Mouse (Mus musculus): Measurements from ENCODE around the gene Rbfox3. TPM values are rescaled to one million over a fixed set of nuclear protein-coding genes. Genes with fewer than 3 reads are reported as not detected.
A peak's percentile ranks its signal among the peaks of the same experiment; 100 is the strongest.

The Rbfox3 gene
- polyA plus RNA-seq, 1 experiment = 108 TPM

GRCm38 (mm10) chr11:118832793-118833481, 78.5 kb downstream of the Rbfox3 start:
- DNase-seq (ENCODE audit: extremely low spot score in 1 of 2, low spot score in 1 of 2) = no peak

DNA sequence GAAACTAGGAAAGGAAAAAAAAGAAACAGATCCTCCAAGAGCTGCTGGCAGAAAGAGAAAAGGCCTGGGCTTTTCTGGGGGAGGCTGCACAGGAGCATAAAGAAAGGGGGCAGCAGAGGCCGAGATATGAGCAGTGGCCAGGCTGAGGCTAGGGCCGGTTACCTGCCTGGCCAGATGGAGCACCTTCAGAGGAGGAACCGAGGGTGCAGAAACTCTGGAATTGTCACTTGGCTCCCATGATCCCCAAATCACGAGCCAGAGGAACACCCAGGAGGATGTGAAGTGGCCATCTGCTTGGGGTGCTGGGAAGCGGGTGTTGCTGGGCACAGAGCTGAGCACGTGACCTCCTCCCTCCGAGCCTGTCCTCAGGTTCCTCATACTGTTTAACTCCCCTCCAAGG, 79.7 kb downstream of the Rbfox3 start:
- no peak for DNase-seq (ENCODE audit: extremely low spot score in 1 of 2, low spot score in 1 of 2)

GRCm38 (mm10) chr11:118825280-118826094, 85.9 kb downstream of the Rbfox3 start:
- DNase-seq (ENCODE audit: extremely low spot score in 1 of 2, low spot score in 1 of 2) = no peak

DNA sequence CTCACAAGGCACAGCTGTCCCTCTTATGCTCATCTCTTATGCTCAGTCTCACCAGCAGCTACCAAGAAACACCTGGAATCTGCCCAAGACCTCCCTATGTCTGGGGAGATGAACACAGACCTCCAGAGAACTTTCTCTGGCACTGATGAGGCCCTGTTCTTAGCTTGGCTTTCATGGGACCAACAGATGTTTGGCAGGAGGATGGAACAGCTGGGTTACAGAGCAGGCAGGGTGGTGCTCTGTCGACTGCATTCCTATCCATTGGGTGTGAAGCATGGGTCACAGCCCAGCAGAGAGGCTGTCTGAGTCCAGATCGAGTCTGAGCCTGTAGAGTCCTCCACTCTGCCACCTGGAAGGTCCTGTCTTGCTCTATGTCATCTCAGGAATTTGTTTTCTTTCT, 90.0 kb downstream of the Rbfox3 start:
- no peak for DNase-seq (ENCODE audit: extremely low spot score in 1 of 2, low spot score in 1 of 2)

GRCm38 (mm10) chr11:118818528-118818927, 92.9 kb downstream of the Rbfox3 start:
- no peak for DNase-seq (ENCODE audit: extremely low spot score in 1 of 2, low spot score in 1 of 2)

DNA sequence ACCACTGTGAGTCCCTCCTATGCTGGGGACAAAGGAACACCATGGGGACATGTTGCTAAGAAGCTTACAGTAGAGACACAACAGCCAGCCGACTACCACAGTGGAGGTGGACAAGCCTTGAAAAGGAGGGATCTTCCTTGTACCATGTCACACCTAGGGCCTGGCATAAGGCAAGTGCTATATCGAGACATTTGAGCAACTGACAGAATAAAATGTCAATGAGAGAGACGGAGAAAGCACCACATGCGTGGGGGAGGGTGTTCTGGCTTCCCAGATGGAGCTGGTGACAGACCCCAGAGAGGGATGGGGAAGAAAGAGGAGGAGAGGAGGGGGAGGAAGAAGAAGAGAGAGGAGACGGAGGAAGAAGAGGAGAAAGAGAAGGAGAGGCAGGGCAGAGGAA, 96.3 kb downstream of the Rbfox3 start:
- peak; percentile 54 to 63 for DNase-seq (ENCODE audit: extremely low spot score in 1 of 2, low spot score in 1 of 2)

- no peak for DNase-seq (ENCODE audit: extremely low spot score in 1 of 2, low spot score in 1 of 2)
These were observed 97.5 kb downstream of the Rbfox3 start for GRCm38 (mm10) chr11:118813942-118814341.

- no peak for DNase-seq (ENCODE audit: extremely low spot score in 1 of 2, low spot score in 1 of 2)
These were observed 100.0 kb downstream of the Rbfox3 start for GRCm38 (mm10) chr11:118811404-118811803.

DNA sequence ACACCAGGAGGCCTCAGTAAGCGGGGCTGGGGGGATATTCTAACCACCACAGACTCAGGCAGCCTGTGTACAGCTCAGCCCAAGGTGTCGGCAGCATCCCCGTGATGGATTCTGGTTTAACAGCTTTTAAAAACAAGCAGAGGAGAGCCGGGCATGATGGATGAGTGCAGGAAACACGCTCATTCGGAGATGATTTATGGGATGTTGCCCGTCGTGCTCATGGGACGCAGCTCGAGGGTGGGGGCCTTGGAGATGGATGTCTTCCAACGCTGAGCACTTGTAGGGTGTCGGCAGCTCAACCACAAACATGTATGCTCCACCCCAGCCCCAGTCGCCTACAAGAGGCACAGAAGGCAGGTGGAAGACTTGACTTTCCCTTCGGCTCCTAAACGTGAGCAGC, 103.9 kb downstream of the Rbfox3 start:
- DNase-seq (ENCODE audit: extremely low spot score in 1 of 2, low spot score in 1 of 2) = no peak

DNA sequence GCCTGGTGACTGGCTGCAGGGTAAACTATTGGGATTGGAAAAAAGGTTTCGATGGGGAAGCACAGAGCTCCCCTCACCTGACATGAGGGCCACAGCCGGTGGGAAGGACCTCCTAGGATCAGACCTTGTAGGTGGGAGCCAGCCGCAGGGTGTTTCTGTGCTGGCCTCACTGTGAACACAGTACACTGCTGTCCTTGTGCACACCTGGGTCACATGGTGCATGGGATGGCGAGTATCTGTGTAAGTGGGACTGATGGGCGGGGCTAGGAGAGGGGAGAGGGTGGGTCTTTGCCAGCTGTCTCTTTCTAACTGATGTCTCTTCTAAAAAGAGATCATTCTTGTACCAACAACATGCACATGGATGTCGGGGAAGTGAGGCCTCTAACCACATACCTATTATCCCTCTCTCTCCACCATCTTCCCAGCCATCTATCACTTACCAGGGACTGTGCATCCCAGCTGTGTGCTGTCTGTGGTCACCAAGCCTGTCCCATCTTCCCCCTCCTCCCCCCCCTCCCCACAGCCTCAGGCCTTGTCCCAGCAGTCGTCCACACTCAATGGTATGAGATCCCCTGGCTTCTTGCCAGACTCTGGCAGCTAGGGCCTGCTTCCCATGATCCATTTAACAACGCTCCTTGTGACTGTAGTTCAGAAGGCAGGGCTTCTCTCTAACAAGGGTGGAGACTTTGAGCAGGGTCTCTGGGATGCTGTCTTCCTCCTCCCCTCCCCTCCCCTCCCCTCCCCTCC, 116.4 kb downstream of the Rbfox3 start:
- no peak for DNase-seq (ENCODE audit: extremely low spot score in 1 of 2, low spot score in 1 of 2)

GRCm38 (mm10) chr11:118793639-118794021, 117.8 kb downstream of the Rbfox3 start:
- peak; percentile 83 to 89 for DNase-seq (ENCODE audit: extremely low spot score in 1 of 2, low spot score in 1 of 2)

DNA sequence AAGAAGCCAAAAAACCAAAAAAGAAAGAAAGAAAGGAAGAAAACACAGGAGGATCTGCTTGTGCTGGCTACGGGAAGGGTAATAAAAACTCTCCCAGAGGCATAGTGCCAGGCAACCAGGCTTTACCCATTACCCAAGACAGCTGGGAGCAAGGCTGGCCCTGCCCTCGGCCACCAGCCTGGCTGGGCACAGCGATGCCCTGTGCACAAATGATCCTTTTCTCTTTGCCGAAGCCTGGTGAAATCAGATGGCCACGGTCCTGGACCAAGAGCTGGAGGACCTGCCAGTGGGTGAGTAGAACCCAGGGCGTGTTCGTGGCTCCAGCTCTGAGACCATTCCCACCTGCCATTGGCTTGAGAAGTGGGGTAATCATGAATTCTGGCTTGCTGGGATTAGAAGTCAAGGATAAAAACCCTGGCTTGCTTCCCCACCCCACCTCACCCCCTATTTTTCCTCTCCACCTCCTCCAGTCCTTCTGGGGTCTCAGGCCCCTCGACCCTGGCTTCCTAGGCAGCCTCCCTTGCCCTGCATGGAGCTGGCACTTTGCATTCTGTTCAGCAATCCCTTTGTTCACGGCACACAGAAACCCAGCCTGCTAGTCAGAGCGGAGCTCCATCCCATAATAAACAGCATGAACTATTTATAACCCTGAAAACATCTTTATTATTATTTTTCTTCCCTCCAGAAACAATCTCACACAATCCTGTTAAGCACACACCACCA, 118.3 kb downstream of the Rbfox3 start:
- no peak for DNase-seq (ENCODE audit: extremely low spot score in 1 of 2, low spot score in 1 of 2)

DNA sequence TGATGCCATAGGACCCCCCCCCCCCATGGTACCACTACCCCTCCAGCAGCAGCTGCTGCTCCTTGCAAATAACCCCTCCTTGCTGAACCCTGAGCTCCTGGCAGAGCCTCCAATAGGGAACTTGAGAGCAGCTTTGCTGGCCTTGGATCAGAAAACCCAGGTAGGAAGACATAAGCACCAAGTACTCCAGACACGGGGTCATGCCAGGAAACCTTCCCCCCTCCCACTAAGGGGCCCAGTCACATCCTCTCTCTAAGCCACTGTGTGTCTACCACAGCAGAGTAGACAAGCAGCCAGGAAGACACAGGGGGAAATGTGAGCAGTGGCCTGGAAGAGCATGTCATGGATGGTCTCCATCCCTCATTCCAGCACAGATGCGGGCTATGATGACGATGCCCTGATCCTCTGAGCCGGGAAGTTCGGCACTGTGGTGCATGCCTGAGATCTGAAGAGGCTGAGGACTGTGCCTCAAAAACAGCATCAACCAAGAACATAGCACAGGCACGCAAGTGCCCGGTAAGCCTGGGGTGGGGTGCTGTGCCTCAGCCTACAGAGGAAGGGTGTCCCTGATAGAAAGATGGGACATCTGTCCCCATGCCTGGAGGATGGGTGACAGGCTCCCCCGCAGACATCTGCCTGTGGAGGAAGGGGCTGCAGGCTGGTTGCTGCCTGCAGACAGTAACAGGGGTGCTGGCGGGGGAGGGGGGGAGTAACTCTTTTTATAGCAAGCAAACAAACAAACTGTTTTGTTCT, 119.1 kb downstream of the Rbfox3 start:
- peak; percentile 82 to 84 for DNase-seq (ENCODE audit: extremely low spot score in 1 of 2, low spot score in 1 of 2)

- peak; percentile 66 to 74 for DNase-seq (ENCODE audit: extremely low spot score in 1 of 2, low spot score in 1 of 2)
These were observed 120.0 kb downstream of the Rbfox3 start for GRCm38 (mm10) chr11:118791391-118791790.

- no peak for DNase-seq (ENCODE audit: extremely low spot score in 1 of 2, low spot score in 1 of 2)
These were observed 123.3 kb downstream of the Rbfox3 start for GRCm38 (mm10) chr11:118788091-118788490.

- no peak for DNase-seq (ENCODE audit: extremely low spot score in 1 of 2, low spot score in 1 of 2)
These were observed 128.7 kb downstream of the Rbfox3 start for GRCm38 (mm10) chr11:118782677-118783076.

DNA sequence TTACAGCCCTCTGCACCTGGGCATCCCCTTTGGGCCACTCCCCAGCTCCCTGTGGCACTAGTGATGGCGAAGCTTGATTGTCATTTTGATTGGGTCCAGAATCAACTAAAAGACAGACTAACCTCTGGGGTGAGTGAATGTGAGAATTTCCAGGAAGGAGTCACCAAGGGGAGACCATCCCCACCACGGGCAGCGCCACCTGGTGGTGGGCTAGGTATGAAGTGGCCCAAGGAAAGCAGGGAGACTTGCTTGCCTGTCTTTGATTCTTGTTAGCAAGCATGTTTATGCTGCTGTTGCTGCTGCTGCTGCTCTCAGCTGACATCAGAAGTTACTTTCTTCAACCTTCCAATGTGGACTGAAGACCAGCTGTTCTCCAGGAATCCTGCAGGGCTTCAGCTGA, 135.6 kb downstream of the Rbfox3 start:
- peak in 1 of 2 experiments; percentile 57 for DNase-seq (ENCODE audit: extremely low spot score in 1 of 2, low spot score in 1 of 2)

DNA sequence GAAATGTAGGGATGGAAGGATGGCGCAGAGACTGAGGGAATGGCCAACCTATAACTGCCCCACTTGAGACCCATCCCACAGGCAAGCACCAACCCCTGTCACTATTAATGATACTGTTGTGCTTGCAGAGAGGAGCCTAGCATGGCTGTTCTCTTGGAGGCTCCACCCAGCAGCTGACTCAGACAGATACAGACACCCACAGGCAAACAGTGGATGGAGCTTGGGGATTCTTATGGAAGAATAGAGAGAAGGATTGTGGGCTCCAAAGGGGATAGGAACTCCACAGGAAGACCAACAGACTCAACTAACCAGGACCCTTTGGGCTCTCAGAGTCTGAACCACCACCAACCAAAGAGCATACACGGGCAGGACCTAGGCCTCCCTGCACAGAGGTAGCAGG, 136.6 kb downstream of the Rbfox3 start:
- peak in 1 of 2 experiments; percentile 66 for DNase-seq (ENCODE audit: extremely low spot score in 1 of 2, low spot score in 1 of 2)

GRCm38 (mm10) chr11:118773076-118773583, 138.3 kb downstream of the Rbfox3 start:
- DNase-seq (ENCODE audit: extremely low spot score in 1 of 2, low spot score in 1 of 2) = peak in 1 of 2 experiments; percentile 65

DNA sequence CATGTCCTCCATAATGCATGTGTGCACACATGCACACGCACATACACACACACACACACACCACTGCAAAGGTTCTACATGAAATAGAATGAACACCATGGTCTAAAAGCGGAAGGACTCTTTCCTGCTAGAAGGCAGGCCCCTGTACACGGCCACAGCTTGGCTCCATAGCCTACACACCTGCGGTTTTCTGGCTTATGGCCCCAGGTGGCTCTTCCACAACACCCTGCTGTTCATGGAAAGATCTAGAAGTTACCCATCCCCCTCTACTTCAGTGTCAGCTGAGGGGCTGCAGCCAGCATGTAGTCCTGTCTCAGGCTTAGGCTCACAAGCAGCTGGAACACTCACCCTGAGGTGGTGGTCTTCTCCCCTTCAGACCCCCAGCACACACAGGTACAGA, 140.0 kb downstream of the Rbfox3 start:
- no peak for DNase-seq (ENCODE audit: extremely low spot score in 1 of 2, low spot score in 1 of 2)
